Mouse (Mus musculus) G1E (cell line): ENCODE data around the gene Ccdc78.

ENCODE experiments used
- CTCF ChIP-seq: IDR thresholded peaks from 2 replicates; pipeline ENCODE4 v1.5.1; 2012; ENCODE audit warnings: low read depth, low read length, inconsistent platforms, mixed read lengths
- GATA1 ChIP-seq: IDR thresholded peaks from 2 replicates; pipeline ENCODE4 v1.6.1; 2012; ENCODE audit warnings: borderline replicate concordance, low read length, inconsistent platforms, mixed read lengths
- GATA2 ChIP-seq: IDR thresholded peaks from 2 replicates; pipeline ENCODE4 v1.6.1; 2012; ENCODE audit warnings: low read depth, low read length, inconsistent platforms, borderline replicate concordance

DNA sequence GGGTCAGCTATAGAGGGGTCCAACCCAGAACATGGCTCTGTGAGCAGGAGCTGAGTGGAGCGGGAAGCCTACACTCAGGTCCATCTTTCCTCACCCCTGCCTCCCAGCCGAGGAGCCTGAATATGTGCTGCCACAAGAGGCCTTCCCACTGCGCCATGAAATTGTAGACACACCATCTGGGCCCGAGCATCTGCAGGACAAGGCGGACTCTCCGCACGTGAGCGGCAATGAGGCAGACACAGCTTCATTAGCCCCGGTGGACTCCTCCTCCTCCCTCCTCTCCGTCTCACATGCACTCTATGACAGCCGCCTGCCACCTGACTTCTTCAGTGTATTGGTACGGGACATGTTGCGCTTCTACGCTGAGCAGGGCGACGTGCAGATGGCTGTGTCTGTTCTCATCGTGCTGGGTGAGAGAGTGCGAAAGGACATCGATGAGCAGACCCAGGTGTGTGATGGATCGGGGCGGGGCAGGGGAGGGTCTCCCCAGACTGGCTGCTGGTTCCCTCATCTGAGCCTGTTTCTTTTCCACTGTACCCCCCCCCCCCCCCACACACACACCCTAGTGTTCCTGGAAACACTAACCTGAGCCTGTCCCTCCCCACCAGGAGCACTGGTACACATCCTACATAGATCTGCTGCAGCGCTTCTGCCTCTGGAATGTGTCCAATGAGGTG is 41.3 kb downstream of the Ccdc78 start:
- TF ChIP-seq CTCF (no peak), GATA2 (no peak), GATA1 (no peak)
